8 mouse cellular contexts compared by ENCODE assay signal in genomic region chr7:16994400-16994799, GRCm38 (mm10). TPM values are rescaled to one million over a fixed set of nuclear protein-coding genes. Genes with fewer than 3 reads are reported as not detected.
DNase-seq lines count a peak whose midpoint lies in the region; ATAC-seq and TF ChIP-seq lines count a peak whose summit lies in the region.

No protein-coding gene starts in this region.

- peaks cover 4% of the 10 kb centered on the region; the same call in 1 of the 2 replicates for H3K9me3 ChIP-seq in forebrain, embryonic 10.5 days
- no peaks in the 10 kb centered on the region for H3K9me3 ChIP-seq in intestine, embryonic 15.5 days

- no peaks in the 10 kb centered on the region for H3K27me3 ChIP-seq in forebrain, embryonic 10.5 days (ENCODE audit: poor library complexity, severe bottlenecking)
- no peaks in the 10 kb centered on the region for H3K27me3 ChIP-seq in intestine, embryonic 15.5 days (replicated peaks)
- H3K27me3 ChIP-seq in myocyte (ENCODE audit: control insufficient read depth, insufficient read depth, insufficient read length): no peaks in the 10 kb centered on the region

- H3K79me2 ChIP-seq in myocyte (ENCODE audit: control insufficient read depth, insufficient read depth): peaks cover 18% of the 10 kb centered on the region

- peaks cover 80% of the 10 kb centered on the region for H3K4me1 ChIP-seq in forebrain, embryonic 10.5 days
- H3K4me1 ChIP-seq in intestine, embryonic 15.5 days (replicated peaks): peaks cover 64% of the 10 kb centered on the region

- H3K36me3 ChIP-seq in forebrain, embryonic 10.5 days (replicated peaks): peaks cover 46% of the 10 kb centered on the region
- peaks cover 13% of the 10 kb centered on the region for H3K36me3 ChIP-seq in intestine, embryonic 15.5 days
- no peaks in the 10 kb centered on the region for H3K36me3 ChIP-seq in myocyte (ENCODE audit: control insufficient read depth, insufficient read depth)

- TF ChIP-seq POLR2A in myocyte (IDR thresholded peaks at IDR 0.05; ENCODE audit: insufficient read length, low read depth): no peak

- H3ac ChIP-seq in myocyte (ENCODE audit: control insufficient read depth, insufficient read length): peak overlapping the region; percentile 17

- H3K9ac ChIP-seq in intestine, embryonic 15.5 days: peak overlapping the region; percentile 80

- 6% methylated on average over 20 of the region's 20 CpGs for WGBS in forebrain, embryonic 10.5 days
- WGBS in intestine, embryonic 15.5 days: under 1% methylated on average over 20 of the region's 20 CpGs

- peak overlapping the region; percentile 41 for H3K4me3 ChIP-seq in left cerebral cortex, adult 2 months
- peak overlapping the region; percentile 69 for H3K4me3 ChIP-seq in forebrain, embryonic 10.5 days
- H3K4me3 ChIP-seq in intestine, embryonic 15.5 days (replicated peaks): peak overlapping the region; percentile 59
- H3K4me3 ChIP-seq in myocyte: peak overlapping the region; percentile 87

- TF ChIP-seq CTCF in left cerebral cortex, adult 2 months (IDR thresholded peaks at IDR 0.05): no peak

- ATAC-seq in intestine, embryonic 15.5 days: no peak

- H3K27ac ChIP-seq in left cerebral cortex, adult 2 months: no peak overlapping the region
- peak overlapping the region; percentile 93 for H3K27ac ChIP-seq in forebrain, embryonic 10.5 days
- peak overlapping the region; percentile 92 for H3K27ac ChIP-seq in intestine, embryonic 15.5 days

- peak overlapping the region; percentile 86 for H3K4me2 ChIP-seq in intestine, embryonic 15.5 days (replicated peaks)
- peak overlapping the region; percentile 80 for H3K4me2 ChIP-seq in myocyte (ENCODE audit: low read depth)

- intact Hi-C loops in left cerebral cortex, adult 2 months (cut with DNase I): no loop called here
- intact Hi-C loops in left cerebral cortex, postnatal 10 days (cut with DNase I): no loop called here

- no peak for DNase-seq in left cerebral cortex, adult 2 months (ENCODE audit: extremely low spot score in 1 of 2, low spot score in 2 of 2)
- DNase-seq in left cerebral cortex, postnatal 10 days (ENCODE audit: extremely low spot score in 1 of 2, low spot score in 2 of 2): no peak
- DNase-seq in forebrain, embryonic 10.5 days (ENCODE audit: extremely low spot score, low spot score): no peak
- DNase-seq in MN1 (ENCODE audit: low spot score): no peak
- DNase-seq in left cerebral cortex, adult 8-10 months (ENCODE audit: low spot score in 2 of 2): no peak
- DNase-seq in c-Kit-positive CD71-positive TER-119-positive erythroid progenitor cells, embryonic 14.5 days (ENCODE audit: low spot score): no peak

TF ChIP-seq in myocyte, 11 proteins besides CTCF, POLR2A, EP300 and RAD21:
- no peak for TF ChIP-seq REST (IDR thresholded peaks at IDR 0.05; ENCODE audit: insufficient read depth, insufficient read length)
- no peak for TF ChIP-seq CEBPB (IDR thresholded peaks at IDR 0.05; ENCODE audit: insufficient read depth, poor library complexity, severe bottlenecking)
- no peak for TF ChIP-seq MYOD1 (IDR thresholded peaks at IDR 0.05; ENCODE audit: control insufficient read depth in 1 of 3, insufficient read length in 2 of 3, low read depth in 2 of 3)
- TF ChIP-seq USF1 (IDR thresholded peaks at IDR 0.05; ENCODE audit: low read depth): no peak
- TF ChIP-seq MYOG (IDR thresholded peaks at IDR 0.05; ENCODE audit: control insufficient read depth in 1 of 3, insufficient read depth in 1 of 3, insufficient read length in 2 of 3, low read depth in 2 of 3): no peak
- no peak for TF ChIP-seq TCF12 (IDR thresholded peaks at IDR 0.05; ENCODE audit: insufficient read depth, poor library complexity, severe bottlenecking)
- TF ChIP-seq TCF3 (IDR thresholded peaks at IDR 0.05; ENCODE audit: insufficient read length, low read depth): no peak
- TF ChIP-seq SRF (IDR thresholded peaks at IDR 0.05; ENCODE audit: control insufficient read depth, insufficient read length, low read depth): no peak
- no peak for TF ChIP-seq MAX (IDR thresholded peaks at IDR 0.05; ENCODE audit: low read depth)
- TF ChIP-seq E2F4 (IDR thresholded peaks at IDR 0.05; ENCODE audit: insufficient read depth): no peak
- no peak for TF ChIP-seq POLR2AphosphoS2 (IDR thresholded peaks at IDR 0.05; ENCODE audit: insufficient read length, low read depth)

RNA-seq across cellular contexts. Expression of gene Ccdc8, which starts 1.9 kb away (rescaled TPM):
- total RNA-seq in left cerebral cortex, adult 2 months (2021): 1 to 10 TPM; 2.2 to 2.4 TPM
- total RNA-seq in left cerebral cortex, postnatal 10 days (2021): 1 to 10 TPM; 3.0 to 3.3 TPM
- 7.8 and 8.9 TPM in 2 replicates for polyA plus RNA-seq in forebrain, embryonic 10.5 days (2016; fragmentation: Nextera tagmentation; extraction: Ambion mirVana)
- polyA plus RNA-seq in intestine, embryonic 15.5 days (2015; fragmentation: Nextera tagmentation; extraction: Ambion mirVana): 28.1 and 29.0 TPM in 2 replicates
- polyA plus RNA-seq in myocyte (2012; fragmentation: generic; extraction: Trizol): 21.0 TPM
- 1 to 10 TPM; 1.9 to 2.3 (median 2.1) TPM for total RNA-seq in left cerebral cortex, adult 8-10 months (2022)

RNA-seq across cellular contexts. Expression of gene Gm42372, which starts 11.5 kb away (rescaled TPM):
- total RNA-seq in left cerebral cortex, adult 2 months (2021): 10 to 100 TPM; 62.3 to 67.7 TPM
- total RNA-seq in left cerebral cortex, postnatal 10 days (2021): 10 to 100 TPM; 52.6 to 57.6 TPM
- polyA plus RNA-seq in forebrain, embryonic 10.5 days (2016; fragmentation: Nextera tagmentation; extraction: Ambion mirVana): 1.2 and 1.4 TPM in 2 replicates
- 0.28 and 0.44 TPM in 2 replicates for polyA plus RNA-seq in intestine, embryonic 15.5 days (2015; fragmentation: Nextera tagmentation; extraction: Ambion mirVana)
- not detected for polyA plus RNA-seq in myocyte (2012; fragmentation: generic; extraction: Trizol)
- 10 to 100 TPM; 60.8 to 66.8 (median 62.2) TPM for total RNA-seq in left cerebral cortex, adult 8-10 months (2022)

RNA-seq across cellular contexts. Expression of gene Ppp5c, which starts 33.3 kb away (rescaled TPM):
- 100 to 1,000 TPM; 163 to 168 TPM for total RNA-seq in left cerebral cortex, adult 2 months (2021)
- 100 to 1,000 TPM; 157 to 162 TPM for total RNA-seq in left cerebral cortex, postnatal 10 days (2021)
- polyA plus RNA-seq in forebrain, embryonic 10.5 days (2016; fragmentation: Nextera tagmentation; extraction: Ambion mirVana): 149 and 150 TPM in 2 replicates
- polyA plus RNA-seq in intestine, embryonic 15.5 days (2015; fragmentation: Nextera tagmentation; extraction: Ambion mirVana): 81.5 and 89.5 TPM in 2 replicates
- 126 TPM for polyA plus RNA-seq in myocyte (2012; fragmentation: generic; extraction: Trizol)
- 100 to 1,000 TPM; 149 to 165 (median 157) TPM for total RNA-seq in left cerebral cortex, adult 8-10 months (2022)

RNA-seq across cellular contexts. Expression of gene Pnmal1, which starts 34.9 kb away (rescaled TPM):
- 100 to 1,000 TPM; 106 to 118 TPM for total RNA-seq in left cerebral cortex, adult 2 months (2021)
- total RNA-seq in left cerebral cortex, postnatal 10 days (2021): 10 to 100 TPM; 68.6 to 68.8 TPM
- 7.3 and 9.3 TPM in 2 replicates for polyA plus RNA-seq in forebrain, embryonic 10.5 days (2016; fragmentation: Nextera tagmentation; extraction: Ambion mirVana)
- polyA plus RNA-seq in intestine, embryonic 15.5 days (2015; fragmentation: Nextera tagmentation; extraction: Ambion mirVana): 3.0 and 3.1 TPM in 2 replicates
- polyA plus RNA-seq in myocyte (2012; fragmentation: generic; extraction: Trizol): 0.05 TPM
- total RNA-seq in left cerebral cortex, adult 8-10 months (2022): 100 to 1,000 TPM; 101 to 107 (median 104) TPM

RNA-seq across cellular contexts. Expression of gene Pnmal2, which starts 49.9 kb away (rescaled TPM):
- total RNA-seq in left cerebral cortex, adult 2 months (2021): 100 to 1,000 TPM; 304 to 311 TPM
- 100 to 1,000 TPM; 210 to 223 TPM for total RNA-seq in left cerebral cortex, postnatal 10 days (2021)
- polyA plus RNA-seq in forebrain, embryonic 10.5 days (2016; fragmentation: Nextera tagmentation; extraction: Ambion mirVana): 4.3 and 6.8 TPM in 2 replicates
- 8.1 and 8.3 TPM in 2 replicates for polyA plus RNA-seq in intestine, embryonic 15.5 days (2015; fragmentation: Nextera tagmentation; extraction: Ambion mirVana)
- polyA plus RNA-seq in myocyte (2012; fragmentation: generic; extraction: Trizol): 44.4 TPM
- total RNA-seq in left cerebral cortex, adult 8-10 months (2022): 100 to 1,000 TPM; 270 to 304 (median 294) TPM
